Mouse (Mus musculus) embryonic facial prominence, embryonic 15.5 days (tissue): ENCODE data around the gene Agmo. TPM values are rescaled to one million over a fixed set of nuclear protein-coding genes. Genes with fewer than 3 reads are reported as not detected.

Experiments used
- polyA plus RNA-seq: library from polyadenylated mRNA; unstranded; fragments of >200 nt; fragmentation: Nextera tagmentation; extraction: Ambion mirVana; gene quantifications from 2 replicates; pipeline ENCODE4 v1.2.1, GENCODE M21; 2015

Agmo gene
- polyA plus RNA-seq, 1 experiment from 2014 or later, result 1.2 TPM

Other genes with a start within 250 kb of the Agmo start
- gene Meox2, start 133.1 kb upstream of the Agmo start, polyA plus RNA-seq, result 15.0 and 19.2 TPM in 2 replicates